In genomic region chr15:87170890-87171289, GRCm38 (mm10) we compare ENCODE assay signal across 22 mouse cellular contexts.
DNase-seq lines count a peak whose midpoint lies in the region; ATAC-seq and TF ChIP-seq lines count a peak whose summit lies in the region.
"Had no signal": no experiment of that assay in that cellular context is flagged by ENCODE, and none has a peak within 500 bp of the region (broad histone marks: within the 10 kb centered on the region; RNA-seq: fewer than 3 reads in every experiment).

No protein-coding gene starts in this region.

- H3K27me3 ChIP-seq in heart, embryonic 11.5 days (ENCODE audit: control insufficient read depth, insufficient read depth, low read length): no peaks in the 10 kb centered on the region
- H3K27me3 ChIP-seq in kidney, postnatal 0 days (ENCODE audit: insufficient read depth, low read length): no peaks in the 10 kb centered on the region
- H3K27me3 ChIP-seq: embryonic facial prominence, embryonic 15.5 days; hindbrain, embryonic 12.5 days had no signal

- H3K4me3 ChIP-seq in heart, embryonic 11.5 days (ENCODE audit: low read depth, low read length): no peak overlapping the region
- H3K4me3 ChIP-seq in kidney, postnatal 0 days (replicated peaks; ENCODE audit: low read depth, low read length): no peak overlapping the region
- H3K4me3 ChIP-seq: embryonic facial prominence, embryonic 15.5 days; erythroblast, embryonic 14.5 days; forebrain, embryonic 10.5 days; hindbrain, embryonic 12.5 days had no signal

- no peaks in the 10 kb centered on the region for H3K36me3 ChIP-seq in heart, embryonic 11.5 days (ENCODE audit: control insufficient read depth, insufficient read depth, low read length)
- no peaks in the 10 kb centered on the region for H3K36me3 ChIP-seq in kidney, postnatal 0 days (ENCODE audit: insufficient read depth, low read length)
- H3K36me3 ChIP-seq: embryonic facial prominence, embryonic 15.5 days; forebrain, embryonic 10.5 days; hindbrain, embryonic 12.5 days had no signal

- peak; percentile 8 for DNase-seq in embryo, embryonic 10.5 days (ENCODE audit: low spot score)
- no peak for DNase-seq in embryo, embryonic 11 days
- peak; percentile 66 for DNase-seq in heart, adult 11 months
- peak; percentile 60 for DNase-seq in kidney, postnatal 0 days (ENCODE audit: low spot score)
- no peak for DNase-seq in kidney, adult 8-10 months
- peak; percentile 5 for DNase-seq in skeletal muscle tissue, adult 2 months (ENCODE audit: low read depth, low spot score)
- DNase-seq in right cerebral cortex, postnatal 36 days (ENCODE audit: low spot score in 2 of 2): no peak
- DNase-seq: cerebellum, adult 11 months; cerebellum, adult 8-10 months; cerebellum, postnatal 14 days; gastrocnemius, postnatal 10 days; heart, postnatal 10 days; heart, postnatal 4 days had no signal

- no peak for TF ChIP-seq CTCF in kidney, postnatal 0 days (IDR thresholded peaks at IDR 0.05; ENCODE audit: low read depth)

- H3K4me1 ChIP-seq in heart, embryonic 11.5 days (ENCODE audit: control insufficient read depth, insufficient read depth, low read length): no peaks in the 10 kb centered on the region
- H3K4me1 ChIP-seq in kidney, postnatal 0 days (replicated peaks; ENCODE audit: insufficient read depth, low read length): no peaks in the 10 kb centered on the region
- H3K4me1 ChIP-seq: embryonic facial prominence, embryonic 15.5 days; forebrain, embryonic 10.5 days; hindbrain, embryonic 12.5 days had no signal

- WGBS in heart, embryonic 11.5 days (ENCODE audit: insufficient replicate concordance): 39% methylated on average over 4 of the region's 4 CpGs
- WGBS in kidney, postnatal 0 days: 13% methylated on average over 4 of the region's 4 CpGs

- no peaks in the 10 kb centered on the region for H3K9me3 ChIP-seq in heart, embryonic 11.5 days (replicated peaks; ENCODE audit: control insufficient read depth, low read length)
- H3K9me3 ChIP-seq in kidney, postnatal 0 days (replicated peaks; ENCODE audit: low read length): no peaks in the 10 kb centered on the region
- H3K9me3 ChIP-seq: embryonic facial prominence, embryonic 15.5 days; forebrain, embryonic 10.5 days; hindbrain, embryonic 12.5 days had no signal

- H3K27ac ChIP-seq in heart, embryonic 11.5 days (ENCODE audit: low read depth, low read length): no peak overlapping the region
- no peak overlapping the region for H3K27ac ChIP-seq in kidney, postnatal 0 days
- H3K27ac ChIP-seq: embryonic facial prominence, embryonic 15.5 days; forebrain, embryonic 10.5 days; hindbrain, embryonic 12.5 days had no signal

- H3K4me2 ChIP-seq in heart, embryonic 11.5 days: no peak overlapping the region
- H3K4me2 ChIP-seq in kidney, postnatal 0 days (ENCODE audit: low read length): no peak overlapping the region
- H3K4me2 ChIP-seq: embryonic facial prominence, embryonic 15.5 days; hindbrain, embryonic 12.5 days had no signal

- no peak overlapping the region for H3K9ac ChIP-seq in heart, embryonic 11.5 days (ENCODE audit: low read depth, low read length)
- no peak overlapping the region for H3K9ac ChIP-seq in kidney, postnatal 0 days (ENCODE audit: low read depth, low read length)
- H3K9ac ChIP-seq: embryonic facial prominence, embryonic 15.5 days; hindbrain, embryonic 12.5 days had no signal

- no peak for ATAC-seq in heart, embryonic 11.5 days (replicated peaks; ENCODE audit: insufficient number of reproducible peaks, low FRiP score, low TSS enrichment)
- ATAC-seq in kidney, postnatal 0 days (replicated peaks; ENCODE audit: low FRiP score, low read depth): no peak; the same call in 1 of the 2 replicates
- ATAC-seq: forebrain, embryonic 14.5 days; hindbrain, embryonic 16.5 days; inflammation-experienced regulatory T-cells, adult 6 months; intestine, postnatal 0 days had no signal

Comparison
In these comparisons a context has a peak if more than half of its experiments do, and no peak if none do; other contexts are left out.
1. DNase-seq: peak in embryo, embryonic 10.5 days (single experiment), heart, adult 11 months (single experiment), kidney, postnatal 0 days (single experiment) and skeletal muscle tissue, adult 2 months (single experiment); none in embryo, embryonic 11 days (single experiment), kidney, adult 8-10 months (0 of 2) and right cerebral cortex, postnatal 36 days (0 of 2).